Mouse (Mus musculus) MEL (cell line): Measurements from ENCODE around the gene Ets1. TPM values are rescaled to one million over a fixed set of nuclear protein-coding genes. Genes with fewer than 3 reads are reported as not detected.

ENCODE experiments used
- DNase-seq: peaks from one replicate; pipeline ENCODE4 v3.0.0; 2011; ENCODE audit warnings: low read depth, low spot score
- H3K27ac ChIP-seq: 2 replicates; pipeline ENCODE4 v1.5.1; 2012; ENCODE audit warnings: low read depth, mild to moderate bottlenecking, control low read depth, low read length, moderate library complexity; ENCODE audit not compliant: control insufficient read depth
- H3K27me3 ChIP-seq, 2 experiments: fragments of 150-350 bp in 1 of 2; sonication (generic) in 1 of 2; 2 replicates each; pipeline ENCODE4 v1.6.1; 2012; ENCODE audit warnings: low read length in 2 of 2, mild to moderate bottlenecking in 2 of 2, improper control_type of control experiment in 1 of 2, moderate library complexity in 1 of 2; ENCODE audit not compliant: insufficient read depth in 2 of 2, control insufficient read depth in 1 of 2
- H3K36me3 ChIP-seq, 2 experiments: 2 replicates each; pipeline ENCODE4 v1.6.1; 2012 to 2014; ENCODE audit warnings: low read length in 2 of 2, improper control_type of control experiment in 1 of 2, inconsistent platforms in 1 of 2, mild to moderate bottlenecking in 1 of 2; ENCODE audit not compliant: insufficient read depth in 2 of 2, control insufficient read depth in 1 of 2
- H3K4me1 ChIP-seq, 2 experiments: fragments of 150-350 bp in 1 of 2; sonication (generic) in 1 of 2; 2 replicates each; pipeline ENCODE4 v1.6.1; 2012; ENCODE audit warnings: low read length in 2 of 2, improper control_type of control experiment in 1 of 2, mild to moderate bottlenecking in 1 of 2; ENCODE audit not compliant: insufficient read depth in 2 of 2, control insufficient read depth in 1 of 2
- H3K4me3 ChIP-seq, 2 experiments: fragments of 150-350 bp in 1 of 2; sonication (generic) in 1 of 2; 2 replicates each; pipeline ENCODE4 v1.5.1; 2012; ENCODE audit warnings: low read depth in 2 of 2, low read length in 2 of 2, mild to moderate bottlenecking in 2 of 2, moderate library complexity in 2 of 2, control low read depth in 1 of 2, improper control_type of control experiment in 1 of 2; ENCODE audit not compliant: control insufficient read depth in 1 of 2, insufficient read depth in 1 of 2
- H3K79me2 ChIP-seq: 2 replicates; pipeline ENCODE4 v1.6.1; 2012; ENCODE audit warnings: mild to moderate bottlenecking, low read length, moderate library complexity; ENCODE audit not compliant: control insufficient read depth, poor library complexity, insufficient read depth
- H3K9ac ChIP-seq: 2 replicates; pipeline ENCODE4 v1.6.1; 2012; ENCODE audit warnings: low read depth, mild to moderate bottlenecking, control low read depth, low read length, moderate library complexity; ENCODE audit not compliant: control insufficient read depth, poor library complexity, severe bottlenecking
- H3K9me3 ChIP-seq: fragments of 150-350 bp; sonication (generic); replicated peaks from 2 replicates; pipeline ENCODE4 v1.6.1; 2012; ENCODE audit warnings: mild to moderate bottlenecking, low read length, improper control_type of control experiment, moderate library complexity; ENCODE audit not compliant: insufficient read depth
- BHLHE40 ChIP-seq: IDR thresholded peaks from 2 replicates; pipeline ENCODE4 v1.6.1; 2012; ENCODE audit warnings: low read depth, mild to moderate bottlenecking, inconsistent platforms, low read length, improper control_type of control experiment, borderline replicate concordance
- CTCF ChIP-seq, 3 experiments: IDR thresholded peaks in 2 of 3; conservative IDR thresholded peaks in 1 of 3; 2 replicates each; pipeline ENCODE4 v1.5.1; 2011 to 2012; ENCODE audit warnings: low read length in 3 of 3, low read depth in 2 of 3, mild to moderate bottlenecking in 2 of 3, improper control_type of control experiment in 1 of 3, inconsistent platforms in 1 of 3, mixed read lengths in 1 of 3, moderate library complexity in 1 of 3; ENCODE audit not compliant: control insufficient read depth in 1 of 3, insufficient read depth in 1 of 3, poor library complexity in 1 of 3, severe bottlenecking in 1 of 3
- E2F4 ChIP-seq: IDR thresholded peaks from 2 replicates; pipeline ENCODE4 v1.6.1; 2011; ENCODE audit warnings: low read depth, low read length, improper control_type of control experiment, borderline replicate concordance
- ELF1 ChIP-seq: IDR thresholded peaks from 2 replicates; pipeline ENCODE4 v1.6.1; 2014; ENCODE audit warnings: low read depth, mild to moderate bottlenecking, inconsistent platforms, low read length, improper control_type of control experiment, moderate library complexity
- ETS1 ChIP-seq: IDR thresholded peaks from 2 replicates; pipeline ENCODE4 v1.6.1; 2012; ENCODE audit warnings: low read depth, mild to moderate bottlenecking, inconsistent platforms, low read length, improper control_type of control experiment, moderate library complexity
- MAX ChIP-seq: IDR thresholded peaks from 2 replicates; pipeline ENCODE4 v1.6.1; 2011; ENCODE audit warnings: low read length, improper control_type of control experiment
- MEF2A ChIP-seq: IDR thresholded peaks from 2 replicates; pipeline ENCODE4 v1.6.1; 2014; ENCODE audit warnings: low read depth, mild to moderate bottlenecking, inconsistent platforms, low read length, improper control_type of control experiment; ENCODE audit not compliant: poor library complexity, insufficient replicate concordance, severe bottlenecking; ENCODE audit errors: extremely low read depth
- MXI1 ChIP-seq: IDR thresholded peaks from 2 replicates; pipeline ENCODE4 v1.6.1; 2011; ENCODE audit warnings: mild to moderate bottlenecking, low read depth, low read length, improper control_type of control experiment
- MYB ChIP-seq: IDR thresholded peaks from 2 replicates; pipeline ENCODE4 v1.6.1; 2011; ENCODE audit warnings: mild to moderate bottlenecking, low read depth, low read length, improper control_type of control experiment
- MYC ChIP-seq: IDR thresholded peaks from 2 replicates; pipeline ENCODE4 v1.6.1; 2011; ENCODE audit warnings: low read depth, mild to moderate bottlenecking, low read length, improper control_type of control experiment, moderate library complexity
- NRF1 ChIP-seq: IDR thresholded peaks from 2 replicates; pipeline ENCODE4 v1.6.1; 2014; ENCODE audit warnings: low read depth, mild to moderate bottlenecking, inconsistent platforms, low read length, improper control_type of control experiment, moderate library complexity; ENCODE audit not compliant: poor library complexity, insufficient read depth, severe bottlenecking
- POLR2A ChIP-seq, 2 experiments: IDR thresholded peaks; 2 replicates each; pipeline ENCODE4 v1.6.1; 2011 to 2012; ENCODE audit warnings: low read length in 2 of 2, mild to moderate bottlenecking in 2 of 2, control low read depth in 1 of 2, improper control_type of control experiment in 1 of 2, low read depth in 1 of 2, moderate library complexity in 1 of 2; ENCODE audit not compliant: control insufficient read depth in 1 of 2, insufficient read depth in 1 of 2, poor library complexity in 1 of 2
- POLR2AphosphoS2 ChIP-seq: IDR thresholded peaks from 2 replicates; pipeline ENCODE4 v1.6.1; 2011; ENCODE audit warnings: low read length, improper control_type of control experiment
- RCOR1 ChIP-seq: IDR thresholded peaks from 2 replicates; pipeline ENCODE4 v1.6.1; 2012; ENCODE audit warnings: low read depth, mild to moderate bottlenecking, inconsistent platforms, low read length, improper control_type of control experiment
- SIN3A ChIP-seq: IDR thresholded peaks from 2 replicates; pipeline ENCODE4 v1.6.1; 2012; ENCODE audit warnings: low read length, improper control_type of control experiment, inconsistent platforms
- TCF12 ChIP-seq: IDR thresholded peaks from 2 replicates; pipeline ENCODE4 v1.6.1; 2014; ENCODE audit warnings: low read depth, mild to moderate bottlenecking, inconsistent platforms, low read length, improper control_type of control experiment, moderate library complexity
- UBTF ChIP-seq: IDR thresholded peaks from 2 replicates; pipeline ENCODE4 v1.6.1; 2012; ENCODE audit warnings: low read depth, mild to moderate bottlenecking, inconsistent platforms, low read length, improper control_type of control experiment, moderate library complexity, borderline replicate concordance; ENCODE audit not compliant: insufficient read depth
- USF2 ChIP-seq, 2 experiments: IDR thresholded peaks; 2 replicates each; pipeline ENCODE4 v1.6.1; 2011 to 2012; ENCODE audit warnings: improper control_type of control experiment in 2 of 2, low read length in 2 of 2, borderline replicate concordance in 1 of 2, inconsistent platforms in 1 of 2, low read depth in 1 of 2, mild to moderate bottlenecking in 1 of 2; ENCODE audit not compliant: insufficient read depth in 1 of 2
- ZKSCAN1 ChIP-seq: IDR thresholded peaks from 2 replicates; pipeline ENCODE4 v1.6.1; 2012; ENCODE audit warnings: low read depth, mild to moderate bottlenecking, inconsistent platforms, low read length, improper control_type of control experiment, moderate library complexity
- ZMIZ1 ChIP-seq: IDR thresholded peaks from 2 replicates; pipeline ENCODE4 v1.6.1; 2012; ENCODE audit warnings: low read depth, mild to moderate bottlenecking, inconsistent platforms, low read length, improper control_type of control experiment, moderate library complexity
- ZNF384 ChIP-seq: IDR thresholded peaks from 2 replicates; pipeline ENCODE4 v1.6.1; 2012; ENCODE audit warnings: low read depth, mild to moderate bottlenecking, inconsistent platforms, low read length, improper control_type of control experiment
- polyA plus RNA-seq, 2 experiments: library from polyadenylated mRNA; stranded (reverse) in 1 of 2; unstranded in 1 of 2; fragments of >175 nt in 1 of 2; fragments of >200 nt in 1 of 2; gene quantifications; 2 replicates each; pipeline versions ENCODE4 v1.2.1 to v1.2.4; 2012; ENCODE audit warnings: low replicate concordance in 2 of 2, low read depth in 1 of 2; ENCODE audit not compliant: insufficient read length in 2 of 2, insufficient read depth in 1 of 2, missing spikeins in 1 of 2
- total RNA-seq: library from RNA; depleted of rRNA; stranded (reverse); fragments of 300-350 nt; gene quantifications from 2 replicates; pipeline ENCODE4 v1.2.3, GENCODE M21; 2012

Gene Ets1
- total and polyA plus RNA-seq, 3 experiments: 0.10 to 0.19 TPM; not detected in 1

- TF ChIP-seq MYC (no peak), MAX (no peak), TCF12 (no peak), UBTF (no peak), ETS1 (no peak), USF2 (IDR thresholded peaks at IDR 0.05; ENCODE audit: borderline replicate concordance in 1 of 2, insufficient read depth in 1 of 2, low read depth in 1 of 2, low read length in 2 of 2) (no peak), ELF1 (no peak), RCOR1 (no peak), MYB (no peak), SIN3A (0 out of 2 replicates have a peak, but pooled peaks have one; percentile 15), MXI1 (no peak), MEF2A (no peak), ZNF384 (no peak), NRF1 (no peak), POLR2A (IDR thresholded peaks at IDR 0.05; ENCODE audit: control insufficient read depth in 1 of 2, insufficient read depth in 1 of 2, low read depth in 1 of 2, low read length in 2 of 2, poor library complexity in 1 of 2) (no peak)
Observed at GRCm38 (mm10) chr9:32591732-32592582, 44.1 kb upstream of the Ets1 start (continued).

DNA sequence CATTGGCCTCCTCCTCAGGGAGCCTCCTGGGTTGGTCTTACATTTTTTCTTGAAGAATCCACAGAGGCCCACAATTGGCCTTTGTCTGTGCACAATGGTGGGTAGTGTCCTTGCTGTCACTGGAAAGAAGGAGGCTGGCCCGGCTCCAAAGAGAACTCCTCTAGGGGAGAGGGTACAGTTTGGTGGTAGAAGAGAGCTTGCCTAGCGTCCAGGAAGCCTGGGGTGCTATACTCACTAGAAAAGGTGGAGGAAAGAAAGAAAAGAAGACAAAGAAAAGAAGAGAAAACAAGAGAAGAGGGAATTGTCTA, 43.5 kb upstream of the Ets1 start:
- no peak for TF ChIP-seq POLR2AphosphoS2
- TF ChIP-seq ZKSCAN1: no peak
- no peak for TF ChIP-seq E2F4
- no peak for TF ChIP-seq ZNF384
- H3K4me3 ChIP-seq: no peak overlapping the region
- no peaks in the 10 kb centered on the region for H3K9me3 ChIP-seq
- H3K4me1 ChIP-seq: no peaks in the 10 kb centered on the region
- no peak overlapping the region for H3K27ac ChIP-seq
- H3K27me3 ChIP-seq: no peaks in the 10 kb centered on the region; a peak in 1 of 4 replicates
- no peak for DNase-seq
- no peak overlapping the region for H3K9ac ChIP-seq
- no peaks in the 10 kb centered on the region for H3K79me2 ChIP-seq
- H3K36me3 ChIP-seq: no peaks in the 10 kb centered on the region; a peak in 1 of 4 replicates

GRCm38 (mm10) chr9:32593816-32594215, 42.2 kb upstream of the Ets1 start:
- Histone ChIP-seq H3K79me2 (no peaks in the 10 kb centered on the region), H3K36me3 (no peaks in the 10 kb centered on the region; a peak in 1 of 4 replicates), H3K9me3 (no peaks in the 10 kb centered on the region), H3K27me3 (no peaks in the 10 kb centered on the region; a peak in 1 of 4 replicates), H3K27ac (no peak overlapping the region), H3K4me3 (no peak overlapping the region), H3K9ac (no peak overlapping the region), H3K4me1 (no peaks in the 10 kb centered on the region)
- no peak for DNase-seq
- TF ChIP-seq ZMIZ1: no peak
- no peak for TF ChIP-seq BHLHE40
- no peak for TF ChIP-seq SIN3A
- TF ChIP-seq TCF12: no peak
- TF ChIP-seq CTCF (IDR thresholded peaks at IDR 0.05 in 2 of 3, conservative IDR thresholded peaks at IDR 0.05 in 1 of 3; ENCODE audit: control insufficient read depth in 1 of 3, insufficient read depth in 1 of 3, low read depth in 2 of 3, low read length in 3 of 3, poor library complexity in 1 of 3, severe bottlenecking in 1 of 3): no peak
- no peak for TF ChIP-seq E2F4
